Mouse (Mus musculus): ENCODE data around the gene Cmss1.

DNA sequence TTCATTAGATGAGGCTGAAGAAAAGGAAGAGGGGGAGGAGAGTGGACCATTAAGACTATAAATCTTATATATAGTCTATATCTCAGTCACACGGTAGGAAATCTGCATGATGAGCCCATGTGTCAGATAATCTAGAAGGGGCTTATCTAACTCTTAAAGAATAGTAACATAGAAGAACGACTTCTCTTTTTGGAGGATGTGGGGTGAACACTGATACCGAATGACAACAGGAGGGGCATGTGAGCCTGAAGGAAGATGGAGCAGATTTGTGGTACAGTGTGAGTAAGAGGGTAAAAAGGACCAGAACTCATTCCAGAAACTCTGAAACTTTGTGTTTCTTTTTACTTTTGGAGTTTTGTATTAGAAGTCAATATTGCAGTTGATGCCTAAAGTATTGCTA is 97.6 kb downstream of the Cmss1 start:
- no peak for TF ChIP-seq CTCF (IDR thresholded peaks at IDR 0.05; ENCODE audit: insufficient read depth, low read depth, low read length)
- no peak for TF ChIP-seq POLR2A (IDR thresholded peaks at IDR 0.05; ENCODE audit: insufficient read depth, low read depth, low read length)

Measured in olfactory bulb, adult 2 months (tissue).